In genomic region chr6:83690277-83690676, GRCm38 (mm10) we compare ENCODE assay signal across 7 mouse cellular contexts. TPM values are rescaled to one million over a fixed set of nuclear protein-coding genes. Genes with fewer than 3 reads are reported as not detected.
DNase-seq lines count a peak whose midpoint lies in the region; ATAC-seq and TF ChIP-seq lines count a peak whose summit lies in the region.

No protein-coding gene starts in this region.

- ATAC-seq in kidney, embryonic 16.5 days (ENCODE audit: low FRiP score, low TSS enrichment): no peak
- ATAC-seq in erythroblast, adult 5-6 weeks (replicated peaks; ENCODE audit: low FRiP score, poor library complexity, severe bottlenecking): 0 out of 2 replicates have a peak, but pooled peaks have one; percentile 42
- peak; percentile 15; the same call in 1 of the 2 replicates for ATAC-seq in lung, embryonic 16.5 days (ENCODE audit: low read depth)

- H3K4me3 ChIP-seq in kidney, embryonic 16.5 days (ENCODE audit: low read length): no peak overlapping the region
- H3K4me3 ChIP-seq in CH12.LX (replicated peaks in 1 of 3; ENCODE audit: low read depth in 2 of 3, low read length in 2 of 3, poor library complexity in 1 of 3): no peak overlapping the region
- no peak overlapping the region for H3K4me3 ChIP-seq in lung, embryonic 16.5 days (ENCODE audit: low read length)

- TF ChIP-seq CTCF in CH12.LX (conservative IDR thresholded peaks at IDR 0.05 in 1 of 2, IDR thresholded peaks at IDR 0.05 in 1 of 2; ENCODE audit: low read depth in 2 of 2, low read length in 2 of 2): peak; percentile 77 to 82

- H3K4me2 ChIP-seq in kidney, embryonic 16.5 days (replicated peaks; ENCODE audit: low read depth, low read length): no peak overlapping the region
- peak overlapping the region; percentile 6; the same call in 1 of the 2 replicates for H3K4me2 ChIP-seq in CH12.LX (ENCODE audit: insufficient read depth, low read depth, poor library complexity, severe bottlenecking)
- no peak overlapping the region for H3K4me2 ChIP-seq in lung, embryonic 16.5 days (ENCODE audit: low read depth, low read length)

- no peaks in the 10 kb centered on the region for H3K36me3 ChIP-seq in kidney, embryonic 16.5 days (ENCODE audit: insufficient read depth, low read length)
- no peaks in the 10 kb centered on the region for H3K36me3 ChIP-seq in CH12.LX (replicated peaks in 1 of 2; ENCODE audit: control insufficient read depth in 1 of 2, insufficient read depth in 1 of 2, low read length in 1 of 2)
- no peaks in the 10 kb centered on the region for H3K36me3 ChIP-seq in lung, embryonic 16.5 days (ENCODE audit: control insufficient read depth, insufficient read depth, low read length)

- H3K27me3 ChIP-seq in kidney, embryonic 16.5 days (ENCODE audit: insufficient read depth, low read length): peaks cover 65% of the 10 kb centered on the region
- peaks cover 84% of the 10 kb centered on the region for H3K27me3 ChIP-seq in CH12.LX (replicated peaks)
- H3K27me3 ChIP-seq in lung, embryonic 16.5 days (ENCODE audit: control insufficient read depth, insufficient read depth, low read depth, low read length): peaks cover 60% of the 10 kb centered on the region

- dilution Hi-C loops in CH12.LX (cut with MboI; ENCODE audit: extremely low pct_ligation_motif_present, extremely low pct_unique_long_range_greater_than_20kb, low sequenced_read_pairs): no loop called here

- peak; percentile 77 for TF ChIP-seq RAD21 in CH12.LX (IDR thresholded peaks at IDR 0.05; ENCODE audit: low read depth, low read length)

- H3K9ac ChIP-seq in kidney, embryonic 16.5 days (replicated peaks; ENCODE audit: low read length): no peak overlapping the region
- no peak overlapping the region for H3K9ac ChIP-seq in CH12.LX (ENCODE audit: insufficient read depth, low read depth)
- H3K9ac ChIP-seq in lung, embryonic 16.5 days (ENCODE audit: low read length): no peak overlapping the region

- in situ Hi-C loops in CH12.LX (cut with MboI; ENCODE audit: low pct_ligation_motif_present, low pct_unique_long_range_greater_than_20kb, low sequenced_read_pairs): no loop called here

- no peaks in the 10 kb centered on the region for H3K4me1 ChIP-seq in kidney, embryonic 16.5 days (ENCODE audit: insufficient read depth, low read length)
- peaks cover 14 to 24% of the 10 kb centered on the region in 2 experiments for H3K4me1 ChIP-seq in CH12.LX (ENCODE audit: control insufficient read depth in 1 of 2, insufficient read depth in 2 of 2)
- no peaks in the 10 kb centered on the region for H3K4me1 ChIP-seq in lung, embryonic 16.5 days (replicated peaks; ENCODE audit: control insufficient read depth, insufficient read depth, low read length)

- no peak for TF ChIP-seq EP300 in CH12.LX (IDR thresholded peaks at IDR 0.05; ENCODE audit: low read length)

- H3K9me3 ChIP-seq in kidney, embryonic 16.5 days (ENCODE audit: low read length): no peaks in the 10 kb centered on the region
- H3K9me3 ChIP-seq in CH12.LX (replicated peaks; ENCODE audit: low read length): no peaks in the 10 kb centered on the region
- H3K9me3 ChIP-seq in lung, embryonic 16.5 days (ENCODE audit: control insufficient read depth, low read length): no peaks in the 10 kb centered on the region

- no peaks in the 10 kb centered on the region for H3K79me2 ChIP-seq in CH12.LX (replicated peaks; ENCODE audit: control insufficient read depth, extremely low read depth, insufficient read depth, poor library complexity, severe bottlenecking)

- no peak overlapping the region for H3K27ac ChIP-seq in kidney, embryonic 16.5 days (ENCODE audit: low read length)
- no peak overlapping the region for H3K27ac ChIP-seq in CH12.LX (ENCODE audit: insufficient read depth, low read depth)
- H3K27ac ChIP-seq in lung, embryonic 16.5 days (ENCODE audit: low read length): no peak overlapping the region

- peak; percentile 24 for DNase-seq in kidney, adult 11 months
- DNase-seq in CH12.LX (ENCODE audit: extremely low read depth) (peak; percentile 61), R1 (ENCODE audit: low read depth, low spot score) (peak; percentile 76)
- DNase-seq in thymus, postnatal 25 days: peak; percentile 47

- 25% methylated on average over 4 of the region's 5 CpGs for WGBS in kidney, embryonic 16.5 days
- 20% methylated on average over 4 of the region's 5 CpGs for WGBS in lung, embryonic 16.5 days

- TF ChIP-seq POLR2A in CH12.LX (IDR thresholded peaks at IDR 0.05; ENCODE audit: low read depth, low read length): no peak

TF ChIP-seq in CH12.LX, 34 proteins besides CTCF, POLR2A, EP300 and RAD21:
- TF ChIP-seq MYC (IDR thresholded peaks at IDR 0.05; ENCODE audit: low read depth, low read length): 0 out of 2 replicates have a peak, but pooled peaks have one; percentile 21
- no peak for TF ChIP-seq TBP (conservative IDR thresholded peaks at IDR 0.05; ENCODE audit: low read depth, low read length)
- TF ChIP-seq SMC3 (IDR thresholded peaks at IDR 0.05; ENCODE audit: low read depth, low read length): peak; percentile 46

RNA-seq across cellular contexts. Expression of gene Cd207, which starts 12.6 kb away (rescaled TPM):
- not detected in 2 replicates for polyA plus RNA-seq in kidney, embryonic 16.5 days (2015; fragmentation: Nextera tagmentation; extraction: Ambion mirVana)
- not detected in 2 replicates for total RNA-seq in CH12.LX (2012; rRNA removed)
- total RNA-seq in CH12.LX (2014; rRNA removed): not detected in 2 replicates
- not detected in 2 replicates for polyA plus RNA-seq in CH12.LX (2012; ENCODE audit: insufficient read length, low read depth)
- total RNA-seq in erythroblast, adult 5-6 weeks (2015; ENCODE audit: low replicate concordance): not detected in 2 replicates
- total RNA-seq in erythroblast, adult 5-6 weeks (2017; ENCODE audit: low replicate concordance): not detected in 2 replicates
- not detected in 2 replicates for polyA plus RNA-seq in lung, embryonic 16.5 days (2015; fragmentation: Nextera tagmentation; extraction: Ambion mirVana)

RNA-seq across cellular contexts. Expression of gene Vax2, which starts 20.8 kb away (rescaled TPM):
- not detected in 2 replicates for polyA plus RNA-seq in kidney, embryonic 16.5 days (2015; fragmentation: Nextera tagmentation; extraction: Ambion mirVana)
- total RNA-seq in CH12.LX (2012; rRNA removed) (not detected in 2 replicates), CH12.LX (2014; rRNA removed) (not detected in 2 replicates)
- not detected in 2 replicates for polyA plus RNA-seq in CH12.LX (2012; ENCODE audit: insufficient read length, low read depth)
- not detected in 2 replicates for total RNA-seq in erythroblast, adult 5-6 weeks (2015; ENCODE audit: low replicate concordance)
- total RNA-seq in erythroblast, adult 5-6 weeks (2017; ENCODE audit: low replicate concordance): not detected in 2 replicates
- not detected in 2 replicates for polyA plus RNA-seq in lung, embryonic 16.5 days (2015; fragmentation: Nextera tagmentation; extraction: Ambion mirVana)

RNA-seq across cellular contexts. Expression of gene Clec4f, which starts 34.3 kb away (rescaled TPM):
- polyA plus RNA-seq in kidney, embryonic 16.5 days (2015; fragmentation: Nextera tagmentation; extraction: Ambion mirVana): 0.07 TPM in 1 of 2 replicates, not detected in the other
- total RNA-seq in CH12.LX (2012; rRNA removed): not detected in 2 replicates
- not detected in 2 replicates for total RNA-seq in CH12.LX (2014; rRNA removed)
- not detected in 2 replicates for polyA plus RNA-seq in CH12.LX (2012; ENCODE audit: insufficient read length, low read depth)
- total RNA-seq in erythroblast, adult 5-6 weeks (2015; ENCODE audit: low replicate concordance): not detected in 2 replicates
- not detected in 2 replicates for total RNA-seq in erythroblast, adult 5-6 weeks (2017; ENCODE audit: low replicate concordance)
- polyA plus RNA-seq in lung, embryonic 16.5 days (2015; fragmentation: Nextera tagmentation; extraction: Ambion mirVana): 0.08 and 0.35 TPM in 2 replicates

RNA-seq across cellular contexts. Expression of gene Atp6v1b1, which starts 52.5 kb away (rescaled TPM):
- 14.1 and 15.8 TPM in 2 replicates for polyA plus RNA-seq in kidney, embryonic 16.5 days (2015; fragmentation: Nextera tagmentation; extraction: Ambion mirVana)
- total RNA-seq in CH12.LX (2012; rRNA removed): not detected in 2 replicates
- not detected in 2 replicates for total RNA-seq in CH12.LX (2014; rRNA removed)
- not detected in 2 replicates for polyA plus RNA-seq in CH12.LX (2012; ENCODE audit: insufficient read length, low read depth)
- not detected in 2 replicates for total RNA-seq in erythroblast, adult 5-6 weeks (2015; ENCODE audit: low replicate concordance)
- not detected in 2 replicates for total RNA-seq in erythroblast, adult 5-6 weeks (2017; ENCODE audit: low replicate concordance)
- 1.4 TPM in 2 replicates for polyA plus RNA-seq in lung, embryonic 16.5 days (2015; fragmentation: Nextera tagmentation; extraction: Ambion mirVana)

Comparison
In these comparisons a context has a peak if more than half of its experiments do, and no peak if none do; other contexts are left out.
1. DNase-seq: peak in every context shown above with its lines; median percentile 76 in R1; 61 in CH12.LX; 47 in thymus, postnatal 25 days; 24 in kidney, adult 11 months.